Mouse (Mus musculus) lung, postnatal 25 days (tissue): ENCODE measurements at regions not wholly inside any gene's neighbourhood (a gene's known extent, or its start where the extent isn't known, plus 50 kb on each side); places are given as distances from the start of the nearest gene placed in this dataset.

Source experiments
- DNase-seq: peaks from one replicate; pipeline ENCODE4 v3.0.0; 2022; ENCODE audit warnings: low spot score

DNA sequence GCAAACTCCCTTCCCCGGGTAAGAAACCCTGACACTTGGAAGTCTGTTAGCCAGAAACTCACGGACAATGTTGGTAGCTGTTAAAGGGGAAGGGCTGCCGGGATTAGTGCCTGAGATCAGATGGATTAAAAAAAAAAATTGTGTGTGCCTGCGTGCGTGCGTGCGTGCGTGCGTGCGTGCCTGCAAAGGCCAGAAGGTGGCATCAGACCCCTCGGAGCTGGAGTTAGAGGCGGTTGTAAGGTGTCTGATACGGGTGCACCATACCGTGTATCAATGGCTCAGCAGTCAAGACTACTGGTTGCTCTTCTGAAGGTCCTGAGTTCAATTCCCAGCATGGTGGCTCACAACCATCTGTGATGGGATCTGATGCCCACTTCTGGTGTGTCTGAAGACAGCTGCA is 59.0 kb upstream of the Ccdc167 start:
- DNase-seq: no peak

GRCm38 (mm10) chr17:29773339-29773738 is 56.5 kb upstream of the Ccdc167 start:
- peak; percentile 55 for DNase-seq

- no peak for DNase-seq
These were observed 54.1 kb upstream of the Ccdc167 start for GRCm38 (mm10) chr17:29770914-29771313.

GRCm38 (mm10) chr17:29769631-29770030 is 52.8 kb upstream of the Ccdc167 start:
- DNase-seq: no peak

- DNase-seq: peak; percentile 60
These were observed 52.3 kb upstream of the Ccdc167 start for GRCm38 (mm10) chr17:29769143-29769542.

DNA sequence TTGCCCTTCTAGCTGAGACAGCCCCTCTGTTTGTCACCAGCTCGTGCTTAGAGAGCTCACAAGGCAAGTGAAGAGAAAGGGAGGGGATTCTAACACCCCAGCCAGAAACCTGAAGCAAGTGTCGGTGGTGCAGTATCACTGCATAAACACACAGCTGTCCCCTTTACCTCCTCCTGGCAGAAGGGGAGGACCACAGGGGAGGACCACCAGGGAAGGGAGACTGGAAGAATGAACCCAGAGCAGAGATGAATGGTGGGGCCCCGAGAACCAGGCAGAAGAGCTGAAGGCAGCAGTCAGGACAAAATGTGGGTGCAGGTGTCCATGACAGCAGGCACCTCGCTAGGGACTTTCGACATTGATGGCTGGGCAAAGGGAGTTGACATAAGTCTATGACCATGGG is 51.8 kb upstream of the Ccdc167 start:
- no peak for DNase-seq
